Mouse (Mus musculus) kidney, postnatal 0 days (tissue): ENCODE measurements around the gene Gm49369. TPM values are rescaled to one million over a fixed set of nuclear protein-coding genes. Genes with fewer than 3 reads are reported as not detected.

ENCODE experiments used
- ATAC-seq: fragments of 200-750 bp; cut with Nextera tagmentation; replicated peaks from 2 replicates; pipeline ENCODE4 v1.8.0; 2017; ENCODE audit warnings: low read depth, moderate number of reproducible peaks, moderate TSS enrichment, moderate library complexity; ENCODE audit not compliant: low FRiP score
- DNase-seq: peaks from one replicate; pipeline ENCODE4 v3.0.0-alpha.2; 2016; ENCODE audit warnings: low spot score
- H3K27ac ChIP-seq: fragments of 300-500 bp; sonication (generic); 2 replicates; pipeline ENCODE4 v1.5.1; 2014; ENCODE audit warnings: mild to moderate bottlenecking
- H3K27me3 ChIP-seq: fragments of 300-500 bp; sonication (generic); 2 replicates; pipeline ENCODE4 v1.6.1; 2014; ENCODE audit warnings: low read length, mixed read lengths; ENCODE audit not compliant: insufficient read depth
- H3K36me3 ChIP-seq: fragments of 300-500 bp; sonication (generic); 2 replicates; pipeline ENCODE4 v1.6.1; 2014; ENCODE audit warnings: low read length, mixed read lengths; ENCODE audit not compliant: insufficient read depth
- H3K4me1 ChIP-seq: fragments of 300-500 bp; sonication (generic); replicated peaks from 2 replicates; pipeline ENCODE4 v1.6.1; 2014; ENCODE audit warnings: antibody characterized with exemption, low read length, mixed read lengths; ENCODE audit not compliant: insufficient read depth
- H3K4me2 ChIP-seq: fragments of 300-500 bp; sonication (generic); 2 replicates; pipeline ENCODE4 v1.6.1; 2014; ENCODE audit warnings: mild to moderate bottlenecking, low read length, moderate library complexity, mixed read lengths
- H3K4me3 ChIP-seq: fragments of 300-500 bp; sonication (generic); replicated peaks from 2 replicates; pipeline ENCODE4 v1.5.1; 2014; ENCODE audit warnings: low read depth, low read length
- H3K9ac ChIP-seq: fragments of 300-500 bp; sonication (generic); 2 replicates; pipeline ENCODE4 v1.6.1; 2014; ENCODE audit warnings: low read depth, low read length
- H3K9me3 ChIP-seq: fragments of 300-500 bp; sonication (generic); replicated peaks from 2 replicates; pipeline ENCODE4 v1.6.1; 2016; ENCODE audit warnings: low read length, inconsistent platforms, mixed read lengths
- CTCF ChIP-seq: IDR thresholded peaks from 2 replicates; pipeline ENCODE4 v1.5.1; 2016; ENCODE audit warnings: antibody characterized with exemption, low read depth, mild to moderate bottlenecking, moderate library complexity
- WGBS: fragments of 180-500 bp; shearing (Covaris S2); extraction: QIAGEN DNeasy Blood & Tissue Kit; methylation state at CpG from one replicate; pipeline ENCODE4 v1.1.7; 2014; 5-methylcytosine and 5-hydroxymethylcytosine counted together
- polyA plus RNA-seq: library from polyadenylated mRNA; unstranded; fragments of >200 nt; fragmentation: Nextera tagmentation; extraction: Ambion mirVana; gene quantifications from 2 replicates; pipeline ENCODE4 v1.2.1, GENCODE M21; 2015

Gene Gm49369
- polyA plus RNA-seq, 1 experiment from 2014 or later = not detected

DNA sequence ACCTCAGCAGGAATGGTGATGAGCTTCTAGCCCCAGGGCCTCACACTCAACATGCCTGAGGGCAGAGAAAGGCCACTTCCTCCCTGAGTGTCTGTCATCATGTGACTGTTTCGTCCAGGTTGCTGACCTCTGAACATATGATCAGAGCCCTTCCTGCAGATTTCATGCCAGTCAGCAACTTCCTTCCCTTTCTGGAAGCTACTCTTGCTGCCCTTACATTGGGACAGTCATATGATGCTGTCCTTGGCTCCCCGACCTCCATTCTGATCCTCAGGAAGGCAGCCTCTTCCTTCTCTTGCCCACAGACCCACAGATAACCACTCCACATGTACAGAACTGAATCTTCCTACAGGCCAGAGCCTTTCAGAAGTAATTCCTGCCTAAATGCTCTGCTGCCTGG lies 15.6 kb upstream of the Gm49369 start:
- H3K36me3 ChIP-seq = no peaks in the 10 kb centered on the region
- H3K9ac ChIP-seq = no peak overlapping the region
- no peaks in the 10 kb centered on the region for H3K9me3 ChIP-seq
- H3K4me2 ChIP-seq = no peak overlapping the region
- TF ChIP-seq CTCF = no peak
- H3K4me1 ChIP-seq = no peaks in the 10 kb centered on the region
- H3K27me3 ChIP-seq = no peaks in the 10 kb centered on the region
- ATAC-seq = no peak
- no peak overlapping the region for H3K27ac ChIP-seq
- peak; percentile 50 for DNase-seq
- WGBS = 40% methylated on average over 2 of the region's 2 CpGs
- no peak overlapping the region for H3K4me3 ChIP-seq

DNA sequence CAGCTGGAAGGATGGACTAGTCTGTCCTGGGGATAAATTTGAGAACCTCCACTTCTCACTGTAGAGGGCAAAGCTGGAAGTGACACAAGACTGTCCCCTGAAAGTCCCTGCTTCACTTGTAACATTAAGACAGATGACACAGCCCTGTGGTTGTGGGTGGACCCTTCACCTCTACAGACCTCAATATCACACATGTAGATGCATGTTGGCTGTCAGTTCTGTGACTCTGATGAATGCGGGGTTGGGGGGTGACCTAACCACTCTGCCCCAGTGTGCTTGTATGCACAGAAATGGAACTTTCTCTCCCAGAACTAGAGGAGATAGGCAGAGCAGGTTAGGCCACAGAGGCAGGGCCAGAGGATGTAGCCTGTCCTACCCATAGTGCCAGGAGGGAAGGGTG lies 14.1 kb upstream of the Gm49369 start:
- WGBS = 97% methylated on average over 1 of the region's 1 CpGs
- Histone ChIP-seq H3K36me3 (no peaks in the 10 kb centered on the region), H3K27ac (no peak overlapping the region), H3K9ac (no peak overlapping the region), H3K9me3 (no peaks in the 10 kb centered on the region), H3K4me2 (no peak overlapping the region), H3K27me3 (no peaks in the 10 kb centered on the region), H3K4me1 (no peaks in the 10 kb centered on the region), H3K4me3 (no peak overlapping the region)
- no peak for TF ChIP-seq CTCF
- no peak for DNase-seq
- ATAC-seq = no peak

DNA sequence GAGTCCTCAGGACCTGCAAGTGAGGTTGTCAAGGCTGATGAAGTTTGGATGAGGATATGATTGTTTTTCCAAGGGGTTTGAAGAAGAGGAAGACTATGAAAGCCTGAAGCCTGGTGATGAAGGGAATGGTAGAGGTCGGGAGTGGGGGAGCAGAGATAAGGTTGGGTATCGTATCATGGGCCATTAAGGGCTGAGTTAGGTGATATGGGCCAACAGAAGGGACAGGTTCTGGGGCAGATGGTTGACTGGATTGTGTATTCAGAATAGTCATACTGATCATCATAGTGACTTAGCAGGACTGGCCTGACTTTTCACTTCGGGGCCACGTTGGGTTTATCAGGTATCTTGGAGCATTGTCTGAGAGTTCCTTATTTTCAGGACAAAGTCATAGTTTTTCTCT lies 13.0 kb upstream of the Gm49369 start:
- TF ChIP-seq CTCF = no peak
- Histone ChIP-seq H3K4me2 (no peak overlapping the region), H3K9ac (no peak overlapping the region), H3K27me3 (no peaks in the 10 kb centered on the region), H3K36me3 (no peaks in the 10 kb centered on the region), H3K4me3 (no peak overlapping the region), H3K9me3 (no peaks in the 10 kb centered on the region), H3K4me1 (no peaks in the 10 kb centered on the region), H3K27ac (no peak overlapping the region)
- 86% methylated on average over 4 of the region's 4 CpGs for WGBS
- DNase-seq = no peak
- no peak for ATAC-seq

DNA sequence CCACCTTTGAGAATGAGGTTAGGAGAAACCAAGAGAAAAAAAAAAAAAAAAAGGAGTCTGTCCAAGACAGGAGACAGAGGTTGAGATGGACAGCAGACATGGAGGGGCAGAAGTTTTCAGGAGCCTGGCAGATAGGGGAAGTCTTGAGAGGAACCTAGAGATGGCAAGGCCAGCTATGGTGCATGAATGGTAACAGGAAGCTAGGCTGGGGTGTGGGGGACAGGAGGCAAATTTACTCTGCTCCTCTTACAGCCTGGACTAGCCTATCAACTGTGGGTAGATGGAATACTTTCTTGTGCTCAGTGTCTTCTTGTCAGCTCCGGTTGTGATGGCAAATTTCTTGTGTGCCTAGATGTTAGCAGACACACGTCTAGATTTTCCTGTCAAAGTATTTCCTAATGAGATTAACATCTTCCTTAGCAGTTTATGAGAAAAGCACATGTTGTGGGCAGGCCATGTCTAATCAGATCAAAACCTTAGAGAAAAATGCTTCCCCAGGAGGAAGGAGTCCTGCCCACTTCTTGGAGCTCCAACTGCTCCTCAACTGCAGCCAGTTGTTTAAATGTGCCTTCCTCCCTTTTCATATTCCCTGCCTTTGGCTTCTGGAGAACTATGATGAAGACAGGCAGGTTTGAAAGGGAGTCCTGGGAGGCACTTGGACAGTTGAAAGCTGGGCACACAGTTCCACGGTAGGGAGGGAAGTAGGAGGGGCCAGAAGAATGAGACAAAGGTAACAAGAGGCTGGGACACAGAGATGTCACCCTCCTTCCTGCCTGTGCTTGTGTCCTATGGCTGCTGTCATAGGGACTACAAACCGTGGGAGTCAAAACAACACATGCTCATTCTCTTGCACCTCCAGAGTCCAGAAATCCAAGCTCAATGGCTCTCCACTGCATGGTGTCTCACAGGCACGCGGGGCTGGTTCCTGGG lies 12.1 kb upstream of the Gm49369 start:
- TF ChIP-seq CTCF = no peak
- Histone ChIP-seq H3K9ac (no peak overlapping the region), H3K27ac (peak overlapping the region; percentile 44; the same call in 1 of the 2 replicates), H3K27me3 (no peaks in the 10 kb centered on the region), H3K4me3 (no peak overlapping the region), H3K36me3 (no peaks in the 10 kb centered on the region), H3K4me2 (no peak overlapping the region), H3K9me3 (no peaks in the 10 kb centered on the region), H3K4me1 (no peaks in the 10 kb centered on the region)
- no peak for DNase-seq
- no peak for ATAC-seq
- 60% methylated on average over 6 of the region's 6 CpGs for WGBS

DNA sequence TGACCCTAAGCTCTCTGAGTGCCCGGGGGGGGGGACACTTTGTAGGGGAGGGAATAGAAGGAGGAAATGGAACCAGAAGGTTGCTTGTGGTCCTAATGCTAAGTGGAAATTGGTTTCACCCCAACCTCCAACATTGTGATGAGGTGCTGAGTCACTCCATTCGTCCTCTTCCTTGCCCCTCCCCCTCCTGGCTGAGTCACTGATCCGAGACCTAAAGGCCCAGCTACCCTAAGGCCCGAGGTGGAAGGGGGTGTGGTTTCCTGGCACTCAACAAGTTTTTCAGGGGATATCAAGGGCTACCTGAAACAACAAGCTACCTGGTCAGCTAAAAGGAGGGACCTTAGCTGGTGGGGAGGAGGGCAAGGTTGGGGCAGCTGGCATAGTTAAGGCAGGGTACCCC lies 10.7 kb upstream of the Gm49369 start:
- DNase-seq (no peak), ATAC-seq (0 out of 2 replicates have a peak, but pooled peaks have one; percentile 11)
- Histone ChIP-seq H3K27me3 (no peaks in the 10 kb centered on the region), H3K4me3 (no peak overlapping the region), H3K9ac (no peak overlapping the region), H3K4me1 (no peaks in the 10 kb centered on the region), H3K27ac (peak overlapping the region; percentile 44; the same call in 1 of the 2 replicates), H3K9me3 (no peaks in the 10 kb centered on the region), H3K4me2 (no peak overlapping the region), H3K36me3 (no peaks in the 10 kb centered on the region)
- WGBS = 13% methylated on average over 4 of the region's 4 CpGs
- no peak for TF ChIP-seq CTCF

DNA sequence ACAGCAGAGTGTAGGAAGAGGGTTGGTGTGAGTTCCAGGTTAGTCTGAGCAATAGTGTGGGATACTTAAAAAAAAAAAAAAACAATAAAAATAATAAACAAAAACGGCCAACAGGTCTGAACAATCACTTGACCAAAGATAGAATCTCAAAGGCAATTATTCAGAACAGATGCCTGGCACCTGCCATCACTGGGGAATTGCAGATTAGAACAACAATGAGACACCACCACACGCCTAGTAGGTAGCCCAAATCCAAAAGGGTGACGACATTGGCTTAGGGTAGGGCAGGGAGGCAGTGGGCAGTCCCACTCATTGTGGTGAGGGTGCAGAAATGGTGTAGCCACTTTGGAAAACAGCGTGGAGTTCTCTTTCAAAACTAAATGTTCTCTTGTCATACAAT lies 9.1 kb upstream of the Gm49369 start:
- TF ChIP-seq CTCF = no peak
- Histone ChIP-seq H3K27ac (no peak overlapping the region), H3K4me1 (peaks cover 5% of the 10 kb centered on the region), H3K9me3 (no peaks in the 10 kb centered on the region), H3K9ac (no peak overlapping the region), H3K36me3 (no peaks in the 10 kb centered on the region), H3K4me3 (no peak overlapping the region), H3K4me2 (no peak overlapping the region), H3K27me3 (no peaks in the 10 kb centered on the region)
- DNase-seq = no peak
- ATAC-seq = no peak
- 61% methylated on average over 4 of the region's 4 CpGs for WGBS
